Mouse (Mus musculus): ENCODE measurements around the gene Cd200r1.

- no peak for TF ChIP-seq CTCF (IDR thresholded peaks at IDR 0.05; ENCODE audit: insufficient read depth, low read length)
- no peak for TF ChIP-seq POLR2A (IDR thresholded peaks at IDR 0.05; ENCODE audit: borderline replicate concordance, extremely low read depth, low read depth, low read length)
Observed at GRCm38 (mm10) chr16:44812468-44813065, 47.0 kb downstream of the Cd200r1 start.

Data from lung, adult 2 months (tissue).